Mouse (Mus musculus) granulocyte monocyte progenitor cell, adult 5-6 weeks (primary cell): ENCODE results near the gene Gm45213. TPM values are rescaled to one million over a fixed set of nuclear protein-coding genes. Genes with fewer than 3 reads are reported as not detected.
"Not testable (repeated sequence)": the region's sequence is repeated elsewhere in the genome, so short reads cannot be mapped to it uniquely, and the experiment has no call there.

Source experiments
- ATAC-seq: replicated peaks from 2 replicates; pipeline ENCODE4 v1.8.0; 2016; ENCODE audit warnings: mild to moderate bottlenecking, moderate TSS enrichment, inconsistent platforms; ENCODE audit not compliant: poor library complexity, severe bottlenecking
- total RNA-seq, 2 experiments: library from RNA; stranded (forward) in 1 of 2; stranded (reverse) in 1 of 2; fragments of 200-712, 200-1000 nt in 1 of 2; fragments of >200 nt in 1 of 2; fragmentation: Nextera tagmentation in 1 of 2; gene quantifications; 2 replicates each; pipeline ENCODE4 v1.2.3; 2014 to 2017

Gm45213 gene
- total RNA-seq, 2 experiments from 2014 or later = not detected

DNA sequence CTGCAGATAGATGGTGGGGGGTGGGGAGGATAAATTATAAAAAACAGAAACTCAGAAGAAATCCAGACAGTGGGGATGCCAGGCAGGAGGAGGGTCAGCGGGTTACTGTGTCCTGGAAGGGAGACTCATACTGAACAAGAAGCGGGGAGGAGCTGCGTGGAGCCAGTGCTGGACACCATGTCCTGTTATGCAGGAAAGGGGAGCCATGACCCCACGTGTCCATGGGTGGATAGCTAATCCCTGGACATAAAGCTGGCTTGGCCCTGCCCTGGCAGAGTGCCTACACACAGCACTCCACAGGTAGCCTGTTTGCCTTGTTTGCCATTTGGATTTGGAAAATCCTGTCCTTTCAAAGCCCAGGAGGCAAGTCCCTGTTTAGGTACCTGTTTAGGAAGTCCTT, 4.6 kb downstream of the Gm45213 start:
- ATAC-seq = no peak

DNA sequence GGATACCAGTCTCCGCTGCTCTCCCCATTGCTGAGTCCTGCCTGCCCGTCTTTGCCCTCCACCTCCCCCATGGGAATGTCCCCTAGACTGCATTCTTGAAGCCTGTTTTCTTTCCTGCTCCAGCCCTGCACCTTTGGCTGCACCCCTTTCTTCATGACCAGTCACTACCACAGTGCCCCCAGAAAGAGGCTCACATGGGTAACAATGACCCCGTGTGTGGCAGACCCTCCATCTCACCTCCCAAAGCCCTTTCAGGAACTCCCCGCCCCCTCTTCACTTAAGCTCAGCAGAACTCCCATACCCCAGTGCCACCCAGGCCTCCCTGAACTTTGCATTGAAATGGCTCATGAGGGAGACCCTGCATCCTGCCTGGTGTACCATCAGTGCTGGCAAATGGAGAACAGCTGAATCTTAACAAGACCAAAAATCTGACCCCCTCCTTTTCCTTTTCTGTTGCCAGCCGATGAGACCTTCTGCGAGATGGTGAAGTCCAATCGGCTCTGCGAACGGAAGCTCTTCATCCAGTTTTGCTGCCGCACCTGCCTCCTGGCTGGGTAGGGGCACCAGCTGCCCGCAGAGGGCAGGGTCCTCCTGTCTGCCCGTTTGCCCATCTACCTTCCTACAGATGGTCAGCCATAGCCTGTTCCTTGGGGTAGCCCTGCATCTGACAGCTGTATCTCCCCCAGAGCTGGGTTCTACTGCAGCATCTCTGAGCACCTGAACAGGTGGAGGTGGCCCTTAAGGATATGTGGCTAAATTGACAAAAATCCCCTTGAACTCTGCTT, 5.2 kb downstream of the Gm45213 start:
- ATAC-seq = no peak

DNA sequence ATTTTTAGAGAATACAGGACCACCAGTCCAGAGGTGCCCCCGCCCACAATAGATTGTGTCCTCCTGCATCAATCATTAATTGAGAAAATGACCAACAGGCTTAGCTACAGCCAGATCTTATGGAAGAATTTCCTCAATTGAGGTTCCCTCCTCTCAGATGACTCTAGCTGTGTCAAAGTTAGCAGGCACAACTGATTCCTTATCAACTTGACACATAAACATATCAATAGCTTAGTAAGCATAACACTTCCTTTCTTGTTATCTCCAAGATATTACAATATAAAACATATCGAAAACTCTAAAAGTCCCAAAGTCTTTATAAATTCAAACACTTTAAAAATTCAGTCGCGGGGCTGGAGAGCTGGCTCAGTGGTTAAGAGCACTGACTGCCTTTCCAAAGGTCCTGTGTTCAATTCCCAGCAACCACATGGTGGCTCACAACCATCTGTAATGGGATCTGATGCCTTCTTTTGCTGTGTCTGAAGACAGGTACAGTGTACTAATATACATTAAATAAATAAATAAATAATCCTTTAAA, 10.6 kb downstream of the Gm45213 start:
- ATAC-seq = no peak

DNA sequence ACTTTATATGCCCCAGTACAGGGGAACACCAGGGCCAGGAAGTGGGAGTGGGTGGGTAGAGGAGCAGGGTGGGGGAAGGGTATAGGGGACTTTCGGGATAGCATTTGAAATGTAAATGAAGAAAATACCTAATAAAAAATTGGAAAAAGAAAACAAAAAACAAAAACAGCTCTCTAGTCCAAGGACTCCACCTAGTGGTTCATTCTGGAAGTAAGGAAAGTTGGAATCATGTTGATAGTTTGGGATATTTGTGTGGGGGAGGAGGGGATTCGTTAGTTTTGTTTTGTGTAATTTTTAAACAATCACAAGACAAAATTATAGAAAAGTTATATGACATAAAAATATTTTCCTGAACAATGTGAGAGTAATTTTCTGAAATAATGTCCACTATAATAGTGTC, 12.0 kb downstream of the Gm45213 start:
- ATAC-seq = not testable (repeated sequence)

DNA sequence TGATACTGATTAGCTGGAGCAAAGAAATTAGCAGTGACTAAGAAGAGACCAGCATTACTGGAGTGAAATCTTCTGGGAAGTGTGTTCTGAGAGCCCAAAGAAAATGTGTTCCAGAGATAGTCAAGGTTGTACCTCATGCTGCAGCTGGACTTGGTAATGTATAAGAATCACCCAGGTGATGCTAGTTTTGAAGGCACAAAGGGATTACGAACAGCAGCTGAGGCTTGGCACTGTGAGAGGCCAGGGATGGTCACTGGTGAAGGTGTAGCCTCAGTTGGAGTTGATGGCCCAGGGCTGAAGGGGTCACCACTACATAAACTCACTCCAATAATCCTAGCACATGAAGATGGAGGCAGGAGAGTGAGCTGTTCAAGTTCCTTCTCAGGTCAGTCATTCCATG, 15.3 kb downstream of the Gm45213 start, which contains the start of gene Snrpa1:
TSS of gene Snrpa1 (plus strand) at position 301 of the 400 bp plus-strand sequence.
- no peak for ATAC-seq

DNA sequence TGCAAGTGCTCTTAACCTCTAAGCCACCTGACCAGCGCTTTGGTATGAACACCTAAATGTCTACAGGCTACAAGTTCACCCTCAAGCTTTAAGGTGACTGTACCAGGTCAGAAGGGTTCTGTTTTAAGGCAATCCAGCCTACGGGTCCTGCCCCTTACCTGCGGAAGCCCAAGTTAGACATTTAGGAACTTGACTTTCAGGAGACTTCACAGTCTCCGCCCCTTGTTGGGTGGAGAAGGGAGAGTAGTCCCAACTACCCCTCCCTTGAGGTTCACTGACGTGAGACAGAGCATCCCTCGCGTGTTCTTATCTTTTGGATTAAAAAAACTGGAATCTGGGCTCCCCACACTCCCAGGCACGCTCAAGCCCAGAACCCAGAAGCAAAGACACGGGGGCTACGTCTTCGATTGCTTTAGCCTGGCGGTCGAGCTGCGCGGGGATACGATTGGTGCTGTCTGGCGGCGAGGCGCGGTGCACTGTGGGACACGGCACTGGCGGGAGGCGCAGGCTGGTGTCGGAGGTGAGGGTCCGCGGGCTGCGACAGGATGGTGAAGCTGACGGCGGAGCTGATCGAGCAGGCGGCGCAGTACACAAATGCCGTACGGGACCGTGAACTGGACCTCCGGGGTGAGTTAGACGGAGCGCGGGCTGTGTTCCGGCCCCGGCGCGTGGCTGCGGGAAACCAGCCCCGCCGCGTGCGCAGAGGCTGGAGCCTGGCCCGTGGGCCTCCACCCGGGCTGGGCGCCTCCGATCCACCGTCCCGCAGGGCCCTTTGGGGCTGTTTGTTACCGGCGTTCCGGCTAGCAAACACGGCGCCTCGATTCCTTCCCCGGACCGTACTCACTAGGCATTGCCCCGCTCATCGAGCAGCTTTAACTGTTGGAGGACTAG, 16.9 kb downstream of the Gm45213 start:
- peak; percentile 94 for ATAC-seq

DNA sequence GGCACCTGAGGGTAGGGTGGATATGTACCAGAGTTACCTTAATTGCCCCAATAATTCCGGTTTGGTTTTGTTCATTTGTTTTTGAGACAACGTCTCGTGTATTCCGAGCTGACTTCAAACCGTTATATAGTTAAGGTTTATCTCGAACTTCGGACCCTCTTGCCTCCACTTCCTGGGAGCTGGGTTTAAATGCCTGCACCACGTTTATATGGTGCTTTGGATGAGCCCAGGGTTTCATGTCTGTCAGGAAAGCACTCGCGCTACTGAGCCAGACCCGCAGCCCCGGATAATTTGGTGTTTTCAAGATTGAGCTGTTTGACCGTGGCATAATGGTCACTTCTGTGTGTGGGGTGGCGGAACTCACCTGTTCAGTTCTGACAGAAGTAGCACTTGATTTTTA, 17.7 kb downstream of the Gm45213 start:
- ATAC-seq = no peak

DNA sequence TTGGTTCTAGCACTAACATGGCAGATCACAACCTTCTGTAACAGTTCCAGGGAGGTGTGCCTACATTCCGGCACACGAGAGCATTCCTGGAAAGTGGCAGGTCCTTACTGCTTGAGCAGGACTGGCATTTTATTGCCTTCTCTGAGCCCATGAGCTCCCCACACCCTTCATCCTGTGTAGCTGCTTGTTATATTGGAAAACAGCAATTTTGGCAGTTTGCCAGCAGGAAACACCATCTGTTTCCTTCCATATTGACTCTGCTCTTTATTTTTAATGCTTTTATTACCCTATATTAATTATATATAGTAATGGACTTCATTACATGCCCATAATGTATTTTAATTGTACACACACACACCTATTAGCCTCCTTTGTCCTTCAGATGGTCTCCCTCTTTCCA, 33.0 kb downstream of the Gm45213 start:
- ATAC-seq = no peak

DNA sequence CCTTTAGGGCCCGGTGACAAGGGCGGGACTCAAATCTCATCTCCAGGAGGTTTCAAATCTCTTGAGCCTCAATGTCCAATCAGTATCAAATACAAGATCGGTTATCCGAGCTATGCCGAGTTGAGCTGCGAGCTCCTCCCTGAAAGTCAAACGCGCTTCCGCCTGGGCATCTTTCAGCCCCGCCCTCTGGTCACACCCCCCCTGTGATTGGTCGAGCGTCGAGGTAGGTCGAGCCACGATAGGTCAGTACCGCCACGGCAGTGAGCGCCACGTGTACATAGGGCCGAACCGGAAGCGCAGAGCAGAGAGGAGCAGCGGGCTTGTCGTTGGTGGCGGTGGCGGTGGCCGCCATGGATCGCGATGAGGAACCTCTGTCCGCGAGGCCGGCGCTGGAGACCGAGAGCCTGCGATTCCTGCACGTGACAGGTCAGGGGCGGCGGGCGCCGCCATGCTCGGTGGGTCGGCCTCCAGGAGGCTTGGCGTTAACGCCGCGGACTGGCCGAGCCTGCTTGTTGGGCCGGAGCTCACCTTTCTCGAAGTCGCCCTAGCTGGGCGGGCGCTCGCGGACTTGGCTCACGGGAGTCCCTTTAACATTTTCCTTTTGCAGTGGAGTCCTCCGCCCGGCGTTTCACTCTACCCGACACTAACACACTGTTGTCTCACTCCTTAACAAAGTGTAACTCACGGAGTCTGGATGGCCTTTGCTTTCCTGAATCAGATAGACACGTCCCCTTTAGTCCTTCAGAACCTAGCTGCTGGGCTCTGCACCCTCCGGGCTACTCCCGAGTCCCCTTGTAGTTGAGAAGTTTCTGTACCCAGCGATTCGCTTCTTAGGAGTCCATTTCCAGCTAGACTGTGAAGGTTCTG, 36.2 kb downstream of the Gm45213 start, which contains the start of gene Selenos:
TSS of gene Selenos (plus strand) at position 286 of the 867 bp plus-strand sequence.
- ATAC-seq = peak; percentile 95

DNA sequence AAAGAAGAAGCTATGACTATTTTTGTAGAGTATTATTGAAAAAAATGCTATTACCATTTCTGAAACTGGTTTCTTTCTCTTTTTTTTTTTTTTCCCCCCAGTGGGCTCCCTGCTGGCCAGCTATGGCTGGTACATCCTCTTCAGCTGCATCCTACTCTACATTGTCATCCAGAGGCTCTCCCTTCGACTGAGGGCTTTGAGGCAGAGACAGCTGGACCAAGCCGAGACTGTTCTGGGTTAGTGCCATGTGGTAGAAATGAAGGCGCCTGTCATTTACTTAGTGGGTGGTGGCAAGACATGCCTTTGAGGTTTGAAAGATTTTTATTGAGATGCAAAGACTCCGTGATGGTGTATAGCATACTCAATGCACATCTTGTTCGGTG, 36.8 kb downstream of the Gm45213 start:
- ATAC-seq = peak; percentile 27

DNA sequence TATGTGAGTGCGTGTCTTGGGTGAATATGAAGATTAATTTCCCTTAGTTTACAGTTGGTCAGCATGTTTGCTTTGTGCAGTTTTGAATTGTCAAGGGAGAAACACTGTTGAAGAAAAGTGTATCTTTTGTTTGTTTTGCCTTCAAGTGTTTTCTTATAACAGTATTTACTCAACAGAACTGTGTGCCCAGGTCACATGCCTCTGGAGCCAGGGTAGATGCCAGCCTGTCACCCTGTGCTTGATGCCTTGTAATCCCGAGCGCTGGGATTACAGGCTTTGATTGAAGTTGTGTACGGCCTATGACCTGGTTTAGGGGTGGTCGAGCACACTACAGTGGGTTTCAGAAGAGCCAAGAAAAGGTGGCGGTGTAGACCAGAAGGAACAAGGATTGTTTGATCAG, 40.4 kb downstream of the Gm45213 start:
- ATAC-seq = no peak

DNA sequence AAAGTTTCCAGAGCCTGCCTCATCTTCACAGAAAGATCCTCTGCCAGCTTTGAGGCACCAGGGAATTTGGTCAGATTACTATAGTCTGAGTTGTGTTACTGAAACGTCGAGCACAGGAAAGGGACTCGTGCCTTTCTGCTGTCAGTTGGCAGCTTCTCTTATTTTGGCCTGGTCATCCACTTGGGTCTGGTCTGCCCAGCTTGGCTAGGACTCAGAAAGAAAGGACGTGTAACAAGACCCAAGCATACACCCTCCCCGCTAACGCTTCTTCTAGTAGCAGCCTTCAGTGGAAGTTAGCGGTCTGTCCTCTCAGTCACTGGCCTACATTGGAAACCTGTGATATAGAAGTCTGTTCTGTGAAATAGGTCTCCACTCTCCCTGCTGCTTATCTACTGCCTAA, 41.1 kb downstream of the Gm45213 start:
- ATAC-seq = no peak

DNA sequence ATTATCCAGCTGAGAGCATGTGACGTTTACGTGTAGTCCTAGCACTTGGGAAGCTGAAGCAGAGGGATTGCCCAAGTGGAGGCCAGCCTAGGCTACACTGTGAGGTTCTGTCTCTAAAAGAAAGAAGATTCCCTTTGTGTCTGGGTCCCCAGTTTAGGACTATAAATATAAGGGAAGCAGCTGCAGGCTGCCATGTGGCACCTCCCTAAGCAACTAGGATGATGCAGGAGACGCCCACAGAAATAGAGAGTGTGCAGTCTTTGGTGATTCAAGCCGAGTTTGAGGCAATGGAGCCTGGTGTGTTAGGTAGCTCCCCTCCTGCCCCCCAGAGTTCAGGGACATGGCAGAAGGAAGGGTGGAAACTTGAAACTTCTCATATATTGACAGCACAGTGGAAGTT, 44.2 kb downstream of the Gm45213 start:
- no peak for ATAC-seq

DNA sequence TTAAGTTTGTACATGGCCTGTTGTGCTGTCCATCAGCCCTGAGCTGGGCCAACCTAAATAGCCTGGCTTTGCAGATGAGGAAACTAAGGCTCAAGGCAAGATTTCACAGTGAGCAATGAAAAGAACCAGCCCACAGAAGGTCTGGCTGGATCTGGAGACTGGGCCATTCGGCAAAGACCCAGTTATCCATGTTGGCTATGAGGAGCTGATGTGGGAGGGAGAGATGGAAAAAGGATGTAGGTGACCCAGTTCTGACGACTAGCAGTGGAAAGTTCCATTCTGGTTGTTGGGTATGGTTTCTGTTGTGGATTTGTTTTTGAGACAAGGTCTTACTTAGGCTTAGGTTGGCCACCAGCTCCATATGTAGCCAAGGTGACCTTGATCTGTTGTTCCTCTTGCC, 44.7 kb downstream of the Gm45213 start:
- no peak for ATAC-seq

DNA sequence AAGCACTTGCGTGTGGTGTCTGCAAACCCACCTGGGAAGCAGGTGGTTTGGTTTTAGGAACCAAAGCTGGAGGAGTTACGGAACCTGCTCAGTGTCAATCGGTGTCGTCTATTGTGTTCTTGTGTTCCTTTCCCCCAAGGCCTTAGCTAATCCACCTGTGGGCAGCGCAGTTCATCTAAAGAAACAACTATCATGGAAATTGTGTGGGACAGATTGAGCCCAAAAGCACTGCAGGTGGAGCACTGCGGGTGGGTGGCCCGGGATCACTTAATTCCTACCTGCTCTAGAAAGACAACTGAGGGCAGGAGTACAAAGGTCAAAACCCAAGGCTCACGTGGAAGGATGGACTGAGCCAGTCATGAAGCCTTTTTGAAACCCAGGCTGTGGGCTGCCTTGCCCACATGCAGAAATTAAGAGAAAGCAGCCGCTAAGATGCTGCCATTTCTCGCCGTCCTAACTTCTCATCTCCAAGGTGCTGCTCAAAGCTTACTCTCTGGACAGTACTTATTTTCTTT, 47.3 kb downstream of the Gm45213 start:
- ATAC-seq = no peak

DNA sequence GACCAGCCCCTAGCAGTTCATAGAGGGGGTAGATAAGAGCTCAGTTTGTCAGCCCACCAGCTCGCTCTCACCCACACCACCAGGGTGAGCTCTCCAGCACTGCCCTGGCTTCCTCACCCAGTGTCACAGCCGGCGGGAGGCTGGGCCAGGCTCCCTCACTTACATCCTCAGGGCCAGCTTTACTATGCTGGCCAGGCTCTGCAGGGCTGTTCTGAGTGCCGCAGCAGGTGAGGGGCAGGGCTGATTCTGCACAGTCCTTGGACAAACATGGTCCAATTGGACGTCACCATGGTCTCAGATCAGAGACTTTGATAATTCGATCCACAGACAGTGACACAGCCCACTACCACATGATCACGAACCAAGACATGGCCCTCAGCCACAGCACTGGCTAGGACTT, 48.2 kb downstream of the Gm45213 start:
- ATAC-seq = no peak

DNA sequence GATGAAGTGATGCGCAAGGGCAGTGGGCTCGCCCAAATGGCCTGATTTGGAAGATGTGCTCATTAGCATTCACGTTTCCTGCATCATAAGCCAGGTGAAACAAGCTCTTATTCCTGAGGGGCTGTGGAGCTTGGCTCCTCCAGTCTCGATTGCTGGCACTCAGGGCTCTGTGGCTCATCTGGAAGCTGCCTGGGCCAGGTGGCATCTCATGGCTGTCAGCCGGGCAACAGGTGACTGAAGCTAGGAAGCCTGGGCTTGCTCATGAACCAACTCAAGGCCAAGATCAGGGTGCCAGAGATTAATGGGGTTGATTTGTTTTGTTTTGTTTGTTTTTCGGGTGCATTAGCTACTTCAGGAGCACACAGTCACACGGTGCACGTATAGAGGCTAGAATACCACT, 49.3 kb downstream of the Gm45213 start:
- no peak for ATAC-seq

DNA sequence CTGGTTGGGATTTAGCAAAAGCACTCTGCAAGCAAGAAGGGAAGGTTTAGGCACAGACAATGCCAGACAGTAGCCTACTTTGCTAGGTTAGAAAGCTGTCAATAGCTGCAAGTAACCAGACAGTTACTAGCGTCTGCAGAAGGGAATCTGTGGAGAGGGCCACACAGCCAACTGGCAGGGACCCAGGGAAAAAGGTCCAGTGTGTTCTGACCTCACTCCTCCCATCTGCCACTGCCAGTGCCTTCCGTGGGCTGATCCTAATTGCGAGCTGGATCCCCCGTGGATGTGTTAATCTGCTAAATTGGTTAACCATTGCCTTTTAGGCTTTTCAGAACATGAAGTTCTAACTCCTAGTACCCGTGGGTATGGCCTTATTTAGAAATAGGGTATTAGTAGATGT, 50.7 kb downstream of the Gm45213 start:
- no peak for ATAC-seq

DNA sequence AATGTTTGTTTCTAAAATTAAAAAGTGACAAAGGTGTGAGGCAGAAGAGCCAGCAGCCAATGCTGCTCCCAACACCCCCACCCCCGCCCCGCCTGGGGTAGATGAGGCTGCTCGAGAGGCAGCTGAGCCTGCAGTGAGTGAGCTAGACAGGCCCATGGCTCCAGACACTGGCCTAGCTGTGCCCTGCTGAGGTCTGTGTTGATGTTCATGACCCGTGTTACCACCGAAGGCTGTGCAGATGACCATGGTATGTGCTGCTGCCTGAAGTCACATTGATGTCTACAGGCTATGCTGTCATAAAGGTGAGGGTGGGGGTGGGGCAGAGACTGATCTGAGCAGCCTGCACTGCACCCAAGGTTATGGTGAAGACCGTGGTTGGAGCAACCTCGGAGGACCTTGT, 55.4 kb downstream of the Gm45213 start:
- ATAC-seq = no peak

DNA sequence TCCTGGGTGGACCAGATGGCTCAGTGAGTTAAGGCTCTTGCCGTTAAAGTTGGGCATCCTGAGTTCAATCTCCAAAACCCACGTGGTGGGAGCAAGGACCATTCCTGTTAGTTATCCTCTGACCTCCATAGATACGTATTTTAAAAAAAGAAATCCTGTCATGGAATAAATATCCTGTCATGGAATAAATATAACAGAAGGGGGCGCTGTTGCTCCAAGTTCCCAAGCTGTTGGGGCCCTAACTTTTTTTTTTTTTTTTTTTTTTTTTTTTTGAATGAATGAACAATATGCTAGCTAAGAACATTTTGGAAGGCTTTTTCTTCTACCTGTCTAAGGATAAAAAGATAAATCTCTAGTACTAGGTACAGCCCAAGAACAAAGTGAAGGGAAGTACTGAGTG, 58.5 kb downstream of the Gm45213 start:
- peak; percentile 60 for ATAC-seq
